Mouse (Mus musculus) ES-E14 (cell line): ENCODE results near the gene Mknk2. TPM values are rescaled to one million over a fixed set of nuclear protein-coding genes. Genes with fewer than 3 reads are reported as not detected.

Experiments
- DNase-seq: peaks from one replicate; pipeline ENCODE4 v3.0.0-alpha.2; 2013; ENCODE audit warnings: low read depth, low spot score
- H3K27ac ChIP-seq: 2 replicates; pipeline ENCODE4 v1.5.1; 2012; ENCODE audit warnings: low read depth, mild to moderate bottlenecking, low read length, moderate library complexity, mixed read lengths; ENCODE audit not compliant: poor library complexity, insufficient read depth, severe bottlenecking
- H3K36me3 ChIP-seq: 2 replicates; pipeline ENCODE4 v1.6.1; 2012; ENCODE audit warnings: mild to moderate bottlenecking, low read length, moderate library complexity, mixed read lengths; ENCODE audit not compliant: control insufficient read depth, poor library complexity, insufficient read depth, severe bottlenecking
- H3K4me1 ChIP-seq, 2 experiments: fragments of 150-350 bp in 1 of 2; sonication (generic) in 1 of 2; 2 replicates each; pipeline ENCODE4 v1.6.1; 2012; ENCODE audit warnings: low read length in 2 of 2, mild to moderate bottlenecking in 1 of 2, mixed read lengths in 1 of 2; ENCODE audit not compliant: control insufficient read depth in 2 of 2, insufficient read depth in 2 of 2, poor library complexity in 1 of 2
- H3K4me3 ChIP-seq, 2 experiments: fragments of 150-350 bp in 1 of 2; sonication (generic) in 1 of 2; 2 replicates each; pipeline ENCODE4 v1.5.1; 2012; ENCODE audit warnings: low read length in 2 of 2, low read depth in 1 of 2, mild to moderate bottlenecking in 1 of 2, mixed read lengths in 1 of 2; ENCODE audit not compliant: insufficient read depth in 1 of 2, poor library complexity in 1 of 2, severe bottlenecking in 1 of 2
- H3K9ac ChIP-seq: 2 replicates; pipeline ENCODE4 v1.6.1; 2012; ENCODE audit warnings: low read depth, mild to moderate bottlenecking, low read length, mixed read lengths; ENCODE audit not compliant: poor library complexity, insufficient read depth, severe bottlenecking
- H3K9me3 ChIP-seq: fragments of 150-350 bp; sonication (generic); 2 replicates; pipeline ENCODE4 v1.6.1; 2012; ENCODE audit warnings: low read depth, mild to moderate bottlenecking, low read length; ENCODE audit not compliant: control insufficient read depth, insufficient read depth
- CHD2 ChIP-seq: IDR thresholded peaks from 2 replicates; pipeline ENCODE4 v1.6.1; 2014; ENCODE audit warnings: mild to moderate bottlenecking, low read depth, low read length, inconsistent platforms
- HCFC1 ChIP-seq: IDR thresholded peaks from 2 replicates; pipeline ENCODE4 v1.6.1; 2012; ENCODE audit warnings: low read length, inconsistent platforms, borderline replicate concordance; ENCODE audit not compliant: insufficient read depth
- MAFK ChIP-seq: IDR thresholded peaks from 2 replicates; pipeline ENCODE4 v1.6.1; 2014; ENCODE audit warnings: mild to moderate bottlenecking, low read depth, low read length, inconsistent platforms; ENCODE audit not compliant: insufficient read depth
- ZC3H11A ChIP-seq: IDR thresholded peaks from 2 replicates; pipeline ENCODE4 v1.6.1; 2012; ENCODE audit warnings: low read depth, mild to moderate bottlenecking, inconsistent platforms, low read length, borderline replicate concordance
- ZNF384 ChIP-seq: IDR thresholded peaks from 2 replicates; pipeline ENCODE4 v1.6.1; 2012; ENCODE audit warnings: low read depth, low read length, inconsistent platforms
- in situ Hi-C, 2 experiments: fragments of 600-800 bp; cut with MboI; formaldehyde crosslinking; loops; one replicate each; pipeline ENCODE4 v1.15.1; 2025; ENCODE audit warnings: low sequenced_read_pairs in 2 of 2, inconsistent platforms in 1 of 2; ENCODE audit not compliant: unreplicated experiment in 2 of 2
- total RNA-seq: library from RNA; depleted of rRNA; stranded (reverse); fragments of 300-350 nt; gene quantifications from 2 replicates; pipeline ENCODE4 v1.2.3, GENCODE M21; 2012

Gene Mknk2
- total RNA-seq, 1 experiment, result 40.7 TPM

DNA sequence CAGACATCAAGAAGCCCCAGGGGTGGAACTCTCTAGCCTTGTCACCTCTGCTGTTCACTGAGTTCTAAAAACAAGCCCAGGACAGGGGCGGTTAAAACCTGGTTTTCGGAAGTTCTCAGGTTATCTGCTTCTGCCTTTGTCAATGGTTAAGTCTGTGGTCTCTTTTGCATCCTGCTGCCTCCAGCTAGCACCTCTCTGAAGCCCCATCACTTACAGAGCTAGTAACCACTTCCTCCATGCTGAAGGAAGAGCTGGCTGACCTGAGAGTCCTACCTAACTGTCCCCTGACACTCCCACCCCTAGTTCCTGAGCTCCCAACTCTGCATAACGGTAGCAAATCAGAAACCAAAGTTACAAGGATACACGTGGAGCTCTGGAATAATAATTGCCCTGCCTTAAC, 22.8 kb upstream of the Mknk2 start:
- peak overlapping the region; percentile 70 to 83; a peak in 2 of 4 replicates for H3K4me3 ChIP-seq
- TF ChIP-seq ZNF384, result no peak
- no peak for TF ChIP-seq HCFC1
- TF ChIP-seq ZC3H11A, result no peak
- no peak for TF ChIP-seq MAFK
- TF ChIP-seq CHD2, result no peak
- no peaks in the 10 kb centered on the region for H3K9me3 ChIP-seq
- DNase-seq, result no peak
- peaks cover 5 to 15% of the 10 kb centered on the region in 2 experiments; a peak in 3 of 4 replicates for H3K4me1 ChIP-seq
- peak overlapping the region; percentile 20; the same call in 1 of the 2 replicates for H3K9ac ChIP-seq
- no peaks in the 10 kb centered on the region; the same call in 1 of the 2 replicates for H3K36me3 ChIP-seq
- H3K27ac ChIP-seq, result no peak overlapping the region
- in situ Hi-C loops, result no loop called here

DNA sequence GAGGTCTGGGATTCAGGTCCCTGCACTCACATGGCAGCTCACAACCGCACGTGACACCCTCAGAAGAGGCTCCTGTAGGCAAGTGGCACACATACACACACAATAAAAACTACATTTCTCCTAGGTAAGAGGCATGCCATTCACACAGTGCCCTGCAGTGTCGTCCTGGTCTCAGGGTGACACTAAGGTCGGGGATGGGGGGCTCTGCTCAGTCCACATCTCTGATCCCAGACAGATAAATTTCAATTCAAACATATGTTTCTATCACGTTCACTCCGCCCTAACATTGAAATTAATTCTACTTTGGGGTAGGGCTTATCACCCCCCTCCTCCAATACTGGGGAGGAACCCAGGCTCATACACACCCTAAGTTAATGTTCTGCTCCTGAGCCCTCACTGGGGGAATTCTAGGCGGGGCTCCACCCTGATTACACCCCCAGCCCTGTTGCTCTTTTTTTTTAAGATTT, 22.2 kb upstream of the Mknk2 start:
- DNase-seq, result no peak
- Histone ChIP-seq H3K4me3 (no peak overlapping the region), H3K9me3 (no peaks in the 10 kb centered on the region), H3K27ac (no peak overlapping the region), H3K4me1 (peaks cover 8 to 20% of the 10 kb centered on the region in 2 experiments; a peak in 3 of 4 replicates), H3K36me3 (no peaks in the 10 kb centered on the region; the same call in 1 of the 2 replicates), H3K9ac (0 out of 2 replicates have a peak overlapping the region, but pooled peaks have one; percentile 14)
- TF ChIP-seq HCFC1 (no peak), ZNF384 (no peak), CHD2 (no peak), ZC3H11A (no peak), MAFK (no peak)
- in situ Hi-C loops, result no loop called here

DNA sequence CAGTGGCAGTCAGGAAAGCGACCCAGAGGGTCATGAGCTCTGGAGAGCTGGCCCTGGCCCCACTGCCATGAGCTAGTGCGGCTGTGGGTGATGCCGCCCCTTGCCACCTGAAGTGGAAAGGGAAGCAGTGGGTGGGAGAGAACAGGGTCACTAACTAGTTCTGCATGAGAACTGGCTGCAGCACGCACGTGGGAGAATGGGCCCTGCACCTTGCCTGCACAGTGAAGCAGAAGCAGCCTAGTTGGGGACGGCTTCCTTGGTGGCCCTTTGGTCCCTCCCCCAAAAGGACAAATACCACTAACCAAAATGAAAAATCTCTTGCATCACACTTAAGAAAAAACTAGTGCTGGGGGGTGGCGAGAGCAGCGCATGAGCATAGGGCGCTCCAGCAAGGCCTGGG, 20.7 kb upstream of the Mknk2 start:
- H3K9ac ChIP-seq, result no peak overlapping the region
- in situ Hi-C loops, result no loop called here
- H3K4me3 ChIP-seq, result no peak overlapping the region
- DNase-seq, result no peak
- H3K27ac ChIP-seq, result no peak overlapping the region
- TF ChIP-seq ZNF384 (no peak), ZC3H11A (no peak), CHD2 (no peak), HCFC1 (no peak), MAFK (no peak)
- H3K4me1 ChIP-seq, result peaks cover 8 to 22% of the 10 kb centered on the region in 2 experiments; a peak in 3 of 4 replicates
- H3K9me3 ChIP-seq, result no peaks in the 10 kb centered on the region
- H3K36me3 ChIP-seq, result no peaks in the 10 kb centered on the region; the same call in 1 of the 2 replicates

- Histone ChIP-seq H3K4me1 (peaks cover 4 to 20% of the 10 kb centered on the region in 2 experiments; a peak in 3 of 4 replicates), H3K36me3 (no peaks in the 10 kb centered on the region; the same call in 1 of the 2 replicates), H3K9me3 (no peaks in the 10 kb centered on the region), H3K4me3 (no peak overlapping the region), H3K9ac (no peak overlapping the region), H3K27ac (no peak overlapping the region)
- in situ Hi-C loops, result no loop called here
- no peak for DNase-seq
- TF ChIP-seq HCFC1, result no peak
- TF ChIP-seq MAFK, result no peak
- TF ChIP-seq ZNF384, result no peak
- TF ChIP-seq CHD2, result no peak
These were observed 19.9 kb upstream of the Mknk2 start for GRCm38 (mm10) chr10:80697812-80698211.

DNA sequence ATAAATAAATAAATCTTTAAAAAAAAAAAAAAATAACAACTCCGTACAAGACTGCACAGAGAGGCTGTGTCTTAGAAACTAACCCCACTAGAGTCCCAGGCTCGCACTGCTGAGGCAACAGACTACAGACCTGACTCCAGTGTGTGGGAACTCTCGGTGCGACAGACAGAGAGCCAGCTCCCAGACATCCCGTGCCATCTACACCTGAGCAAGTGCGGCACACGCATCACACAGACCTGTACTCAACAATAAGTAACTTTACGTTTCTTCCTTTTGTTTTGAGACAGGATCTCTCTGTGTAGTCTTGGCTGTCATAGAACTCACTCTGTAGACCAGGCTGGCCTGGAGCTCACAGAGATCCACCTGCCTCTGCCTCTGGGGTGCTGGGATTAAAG, 19.5 kb upstream of the Mknk2 start:
- H3K27ac ChIP-seq, result no peak overlapping the region
- no peaks in the 10 kb centered on the region for H3K9me3 ChIP-seq
- H3K4me3 ChIP-seq, result no peak overlapping the region
- H3K4me1 ChIP-seq, result peaks cover 4 to 20% of the 10 kb centered on the region in 2 experiments; a peak in 3 of 4 replicates
- H3K36me3 ChIP-seq, result no peaks in the 10 kb centered on the region; the same call in 1 of the 2 replicates
- DNase-seq, result no peak
- in situ Hi-C loops, result no loop called here
- no peak for TF ChIP-seq CHD2
- no peak for TF ChIP-seq HCFC1
- TF ChIP-seq ZNF384, result no peak
- TF ChIP-seq ZC3H11A, result no peak
- no peak for TF ChIP-seq MAFK
- no peak overlapping the region for H3K9ac ChIP-seq
